Mouse (Mus musculus): ENCODE results near the gene Lsg1.
A peak's percentile ranks its signal among the peaks of the same experiment; 100 is the strongest.

The Lsg1 gene

GRCm38 (mm10) chr16:30587494-30588327, at the start of gene Lsg1:
Lsg1 (minus strand) TSS chr16:30587592.
- DNase-seq (ENCODE audit: low spot score), result peak; percentile 88

- DNase-seq (ENCODE audit: low spot score), result no peak
Measured at GRCm38 (mm10) chr16:30633906-30634746, 46.7 kb upstream of the Lsg1 start.

- no peak for DNase-seq (ENCODE audit: low spot score)
Measured at GRCm38 (mm10) chr16:30629509-30629908, 42.1 kb upstream of the Lsg1 start.

GRCm38 (mm10) chr16:30628401-30628800, 41.0 kb upstream of the Lsg1 start:
- no peak for DNase-seq (ENCODE audit: low spot score)

GRCm38 (mm10) chr16:30627586-30628337, 40.4 kb upstream of the Lsg1 start:
- no peak for DNase-seq (ENCODE audit: low spot score)

GRCm38 (mm10) chr16:30624640-30625039, 37.2 kb upstream of the Lsg1 start:
- DNase-seq (ENCODE audit: low spot score), result no peak

- no peak for DNase-seq (ENCODE audit: low spot score)
Measured at GRCm38 (mm10) chr16:30623645-30624044, 36.3 kb upstream of the Lsg1 start.

GRCm38 (mm10) chr16:30616281-30616680, 28.9 kb upstream of the Lsg1 start:
- DNase-seq (ENCODE audit: low spot score), result no peak

- DNase-seq (ENCODE audit: low spot score), result no peak
Measured at GRCm38 (mm10) chr16:30614705-30615317, 27.4 kb upstream of the Lsg1 start.

- no peak for DNase-seq (ENCODE audit: low spot score)
Measured at GRCm38 (mm10) chr16:30614122-30614521, 26.7 kb upstream of the Lsg1 start.

- no peak for DNase-seq (ENCODE audit: low spot score)
Measured at GRCm38 (mm10) chr16:30613122-30613521, 25.7 kb upstream of the Lsg1 start.

GRCm38 (mm10) chr16:30611331-30611730, 23.9 kb upstream of the Lsg1 start:
- no peak for DNase-seq (ENCODE audit: low spot score)

GRCm38 (mm10) chr16:30607868-30608267, 20.5 kb upstream of the Lsg1 start:
- no peak for DNase-seq (ENCODE audit: low spot score)

GRCm38 (mm10) chr16:30605528-30605927, 18.1 kb upstream of the Lsg1 start:
- no peak for DNase-seq (ENCODE audit: low spot score)

GRCm38 (mm10) chr16:30604807-30605137, 17.4 kb upstream of the Lsg1 start:
- no peak for DNase-seq (ENCODE audit: low spot score)

GRCm38 (mm10) chr16:30604061-30604806, 16.8 kb upstream of the Lsg1 start:
- DNase-seq (ENCODE audit: low spot score), result no peak

GRCm38 (mm10) chr16:30603531-30603842, 16.1 kb upstream of the Lsg1 start:
- no peak for DNase-seq (ENCODE audit: low spot score)

- no peak for DNase-seq (ENCODE audit: low spot score)
Measured at GRCm38 (mm10) chr16:30602684-30603530, 15.5 kb upstream of the Lsg1 start.

GRCm38 (mm10) chr16:30601946-30602345, 14.6 kb upstream of the Lsg1 start:
- DNase-seq (ENCODE audit: low spot score), result no peak

- peak; percentile 25 for DNase-seq (ENCODE audit: low spot score)
Measured at GRCm38 (mm10) chr16:30601046-30601832, 13.8 kb upstream of the Lsg1 start.

Data from testis, postnatal 14 days (tissue).